Mouse (Mus musculus) myocyte (in vitro differentiated cells): ENCODE data around the gene Cybrd1.

Experiments used
- E2F4 ChIP-seq: IDR thresholded peaks from one replicate; pipeline ENCODE4 v1.6.1; 2011; ENCODE audit warnings: mild to moderate bottlenecking, control low read depth, moderate library complexity; ENCODE audit not compliant: insufficient read depth
- POLR2AphosphoS2 ChIP-seq: IDR thresholded peaks from one replicate; pipeline ENCODE4 v1.6.1; 2011; ENCODE audit warnings: low read depth, control low read depth; ENCODE audit not compliant: insufficient read length
- TCF3 ChIP-seq: IDR thresholded peaks from one replicate; pipeline ENCODE4 v1.6.1; 2011; ENCODE audit warnings: low read depth, control low read depth; ENCODE audit not compliant: insufficient read length

GRCm38 (mm10) chr2:71073330-71073729 lies 44.4 kb upstream of the Cybrd1 start:
- TF ChIP-seq E2F4 (no peak), POLR2AphosphoS2 (no peak), TCF3 (no peak)
